Mouse (Mus musculus): ENCODE results near the gene Nrcam. TPM values are rescaled to one million over a fixed set of nuclear protein-coding genes. Genes with fewer than 3 reads are reported as not detected.

Nrcam gene
- polyA plus RNA-seq, 1 experiment from 2014 or later: 83.7 TPM

- 63% methylated on average over 11 of the region's 11 CpGs for WGBS
Observed at GRCm38 (mm10) chr12:44602269-44602957, 273.7 kb downstream of the Nrcam start.

GRCm38 (mm10) chr12:44602958-44603331, 274.3 kb downstream of the Nrcam start:
- ATAC-seq: no peak
- 90% methylated on average over 5 of the region's 5 CpGs for WGBS
- H3K27ac ChIP-seq: no peak overlapping the region
- no peaks in the 10 kb centered on the region for H3K4me1 ChIP-seq
- H3K4me3 ChIP-seq: no peak overlapping the region
- peaks cover 16% of the 10 kb centered on the region for H3K36me3 ChIP-seq (ENCODE audit: poor library complexity, severe bottlenecking)
- no peak overlapping the region for H3K4me2 ChIP-seq
- H3K9me3 ChIP-seq (replicated peaks): no peaks in the 10 kb centered on the region
- H3K9ac ChIP-seq: no peak overlapping the region
- no peaks in the 10 kb centered on the region for H3K27me3 ChIP-seq

More at GRCm38 (mm10) chr12:44602269-44602957, 273.7 kb downstream of the Nrcam start:
- no peaks in the 10 kb centered on the region for H3K4me1 ChIP-seq
- H3K4me2 ChIP-seq: no peak overlapping the region
- no peaks in the 10 kb centered on the region for H3K27me3 ChIP-seq
- H3K4me3 ChIP-seq: no peak overlapping the region
- no peaks in the 10 kb centered on the region for H3K9me3 ChIP-seq (replicated peaks)
- no peak overlapping the region for H3K27ac ChIP-seq
- peaks cover 19% of the 10 kb centered on the region for H3K36me3 ChIP-seq (ENCODE audit: poor library complexity, severe bottlenecking)
- H3K9ac ChIP-seq: no peak overlapping the region
- ATAC-seq: peak; percentile 16; the same call in 1 of the 2 replicates

GRCm38 (mm10) chr12:44617001-44617421, 288.3 kb downstream of the Nrcam start:
- Histone ChIP-seq H3K27me3 (no peaks in the 10 kb centered on the region), H3K4me2 (no peak overlapping the region), H3K9ac (no peak overlapping the region), H3K4me1 (no peaks in the 10 kb centered on the region), H3K27ac (no peak overlapping the region), H3K9me3 (replicated peaks) (no peaks in the 10 kb centered on the region), H3K4me3 (no peak overlapping the region), H3K36me3 (ENCODE audit: poor library complexity, severe bottlenecking) (no peaks in the 10 kb centered on the region)
- peak; percentile 58; the same call in 1 of the 2 replicates for ATAC-seq
- 71% methylated on average over 2 of the region's 2 CpGs for WGBS

- Histone ChIP-seq H3K4me1 (no peaks in the 10 kb centered on the region), H3K36me3 (ENCODE audit: poor library complexity, severe bottlenecking) (no peaks in the 10 kb centered on the region), H3K9me3 (replicated peaks) (no peaks in the 10 kb centered on the region), H3K27ac (no peak overlapping the region), H3K4me2 (no peak overlapping the region), H3K9ac (no peak overlapping the region), H3K4me3 (no peak overlapping the region), H3K27me3 (no peaks in the 10 kb centered on the region)
- peak; percentile 13; the same call in 1 of the 2 replicates for ATAC-seq
- 67% methylated on average over 1 of the region's 1 CpGs for WGBS
Observed at GRCm38 (mm10) chr12:44617488-44617887, 288.8 kb downstream of the Nrcam start.

- no peak for ATAC-seq
- Histone ChIP-seq H3K4me3 (no peak overlapping the region), H3K9me3 (replicated peaks) (no peaks in the 10 kb centered on the region), H3K9ac (no peak overlapping the region), H3K36me3 (ENCODE audit: poor library complexity, severe bottlenecking) (no peaks in the 10 kb centered on the region), H3K27me3 (no peaks in the 10 kb centered on the region), H3K4me2 (no peak overlapping the region), H3K4me1 (no peaks in the 10 kb centered on the region), H3K27ac (no peak overlapping the region)
Observed at GRCm38 (mm10) chr12:44639341-44639921, 310.7 kb downstream of the Nrcam start.

GRCm38 (mm10) chr12:44640579-44640978, 311.9 kb downstream of the Nrcam start:
- Histone ChIP-seq H3K9ac (no peak overlapping the region), H3K4me1 (no peaks in the 10 kb centered on the region), H3K27ac (no peak overlapping the region), H3K4me3 (no peak overlapping the region), H3K27me3 (no peaks in the 10 kb centered on the region), H3K9me3 (replicated peaks) (no peaks in the 10 kb centered on the region), H3K36me3 (ENCODE audit: poor library complexity, severe bottlenecking) (no peaks in the 10 kb centered on the region), H3K4me2 (no peak overlapping the region)
- 8% methylated on average over 1 of the region's 1 CpGs for WGBS
- ATAC-seq: no peak

Other genes with a start within 250 kb of the Nrcam start
- 24.2 and 24.6 TPM in 2 replicates for gene Dnajb9, start 118.6 kb upstream of the Nrcam start, polyA plus RNA-seq (2015; fragmentation: Nextera tagmentation; extraction: Ambion mirVana)
- gene Pnpla8, start 107.5 kb upstream of the Nrcam start, polyA plus RNA-seq (2015; fragmentation: Nextera tagmentation; extraction: Ambion mirVana): 106 and 116 TPM in 2 replicates

Measured in forebrain, embryonic 13.5 days (tissue).